Mouse (Mus musculus) G1E (cell line): ENCODE measurements around the gene Blm. TPM values are rescaled to one million over a fixed set of nuclear protein-coding genes. Genes with fewer than 3 reads are reported as not detected.

Experiments used
- ATAC-seq: 2 replicates; pipeline ENCODE4 v1.8.0; 2016; ENCODE audit warnings: mild to moderate bottlenecking; ENCODE audit not compliant: insufficient number of reproducible peaks, poor library complexity, low FRiP score, severe bottlenecking; ENCODE audit errors: extremely low read depth
- DNase-seq: peaks from one replicate; pipeline ENCODE4 v3.0.0; 2012; ENCODE audit warnings: low spot score
- H3K27me3 ChIP-seq: 2 replicates; pipeline ENCODE4 v1.6.1; 2012; ENCODE audit warnings: mild to moderate bottlenecking, low read length, inconsistent platforms; ENCODE audit not compliant: insufficient read depth
- H3K36me3 ChIP-seq: replicated peaks from 2 replicates; pipeline ENCODE3; 2012; ENCODE audit warnings: mild to moderate bottlenecking, inconsistent platforms
- H3K4me1 ChIP-seq: 2 replicates; pipeline ENCODE4 v1.6.1; 2012; ENCODE audit warnings: low read depth, low read length, inconsistent platforms, mixed read lengths; ENCODE audit not compliant: insufficient read depth
- H3K4me3 ChIP-seq: 2 replicates; pipeline ENCODE4 v1.5.1; 2012; ENCODE audit warnings: low read depth, mild to moderate bottlenecking, inconsistent platforms, low read length, moderate library complexity, mixed read lengths
- H3K9me3 ChIP-seq: replicated peaks from 2 replicates; pipeline ENCODE4 v1.6.1; 2012; ENCODE audit warnings: inconsistent platforms
- CTCF ChIP-seq: IDR thresholded peaks from 2 replicates; pipeline ENCODE4 v1.5.1; 2012; ENCODE audit warnings: low read depth, low read length, inconsistent platforms, mixed read lengths
- GATA1 ChIP-seq: IDR thresholded peaks from 2 replicates; pipeline ENCODE4 v1.6.1; 2012; ENCODE audit warnings: borderline replicate concordance, low read length, inconsistent platforms, mixed read lengths
- GATA2 ChIP-seq: IDR thresholded peaks from 2 replicates; pipeline ENCODE4 v1.6.1; 2012; ENCODE audit warnings: low read depth, low read length, inconsistent platforms, borderline replicate concordance
- POLR2AphosphoS5 ChIP-seq: IDR thresholded peaks from 2 replicates; pipeline ENCODE4 v1.6.1; 2012; ENCODE audit warnings: low read depth, low read length, inconsistent platforms; ENCODE audit not compliant: insufficient replicate concordance
- TAL1 ChIP-seq: conservative IDR thresholded peaks from 2 replicates; pipeline ENCODE4 v1.6.1; 2012; ENCODE audit warnings: low read depth, low read length, inconsistent platforms, mixed read lengths
- polyA plus RNA-seq: library from polyadenylated mRNA; stranded (reverse); fragments of >175 nt; gene quantifications from 2 replicates; pipeline ENCODE4 v1.2.3, GENCODE M21; 2012
- total RNA-seq, 2 experiments: library from RNA; stranded (forward) in 1 of 2; stranded (reverse) in 1 of 2; fragments of 200-1000 nt in 1 of 2; fragments of >200 nt in 1 of 2; fragmentation: Nextera tagmentation in 1 of 2; gene quantifications; 2 replicates each; pipeline ENCODE4 v1.2.3; 2014 to 2017

Blm gene
- total and polyA plus RNA-seq, 3 experiments = 89.2 to 198 (median 96.9) TPM

- Histone ChIP-seq H3K4me3 (no peak overlapping the region), H3K27me3 (peaks cover 35% of the 10 kb centered on the region), H3K36me3 (no peaks in the 10 kb centered on the region), H3K9me3 (no peaks in the 10 kb centered on the region), H3K4me1 (peaks cover 35% of the 10 kb centered on the region)
- no peak for ATAC-seq
- no peak for TF ChIP-seq POLR2AphosphoS5
- TF ChIP-seq GATA2 = no peak
- TF ChIP-seq TAL1 = no peak
- TF ChIP-seq GATA1 = no peak
- no peak for TF ChIP-seq CTCF
- DNase-seq = no peak
Observed at GRCm38 (mm10) chr7:80412279-80412678, 122.6 kb downstream of the Blm start.

- Histone ChIP-seq H3K9me3 (no peaks in the 10 kb centered on the region), H3K27me3 (peaks cover 45% of the 10 kb centered on the region), H3K36me3 (no peaks in the 10 kb centered on the region), H3K4me1 (peaks cover 35% of the 10 kb centered on the region), H3K4me3 (no peak overlapping the region)
- no peak for ATAC-seq
- DNase-seq = no peak
- TF ChIP-seq GATA1 = no peak
- TF ChIP-seq POLR2AphosphoS5 = no peak
- no peak for TF ChIP-seq TAL1
- no peak for TF ChIP-seq GATA2
- TF ChIP-seq CTCF = no peak
Observed at GRCm38 (mm10) chr7:80410380-80410779, 124.5 kb downstream of the Blm start.

- Histone ChIP-seq H3K4me3 (no peak overlapping the region), H3K9me3 (no peaks in the 10 kb centered on the region), H3K36me3 (no peaks in the 10 kb centered on the region), H3K4me1 (peaks cover 53% of the 10 kb centered on the region), H3K27me3 (peaks cover 42% of the 10 kb centered on the region)
- no peak for DNase-seq
- no peak for TF ChIP-seq POLR2AphosphoS5
- TF ChIP-seq GATA1 = no peak
- TF ChIP-seq TAL1 = no peak
- TF ChIP-seq GATA2 = no peak
- no peak for TF ChIP-seq CTCF
- no peak for ATAC-seq
Observed at GRCm38 (mm10) chr7:80407712-80408111, 127.2 kb downstream of the Blm start.

GRCm38 (mm10) chr7:80406186-80406585 lies 128.7 kb downstream of the Blm start:
- DNase-seq = no peak
- Histone ChIP-seq H3K9me3 (no peaks in the 10 kb centered on the region), H3K4me1 (peaks cover 56% of the 10 kb centered on the region), H3K27me3 (peaks cover 38% of the 10 kb centered on the region), H3K36me3 (no peaks in the 10 kb centered on the region), H3K4me3 (no peak overlapping the region)
- TF ChIP-seq POLR2AphosphoS5 (no peak), GATA1 (no peak), CTCF (no peak), TAL1 (no peak), GATA2 (no peak)
- ATAC-seq = no peak

GRCm38 (mm10) chr7:80405188-80405695 lies 129.7 kb downstream of the Blm start, which contains the start of gene Furin:
Furin (minus strand) TSS chr7:80405436.
- H3K9me3 ChIP-seq = no peaks in the 10 kb centered on the region
- DNase-seq (no peak), ATAC-seq (no peak)
- peaks cover 5% of the 10 kb centered on the region for H3K36me3 ChIP-seq
- H3K4me1 ChIP-seq = peaks cover 58% of the 10 kb centered on the region
- peak within 1 kb of the TSS; percentile 49; the same call in 1 of the 2 replicates for H3K4me3 ChIP-seq
- H3K27me3 ChIP-seq = peaks cover 38% of the 10 kb centered on the region
- TF ChIP-seq CTCF (no peak), GATA1 (no peak), POLR2AphosphoS5 (no peak), GATA2 (no peak), TAL1 (no peak)

Other genes with a start within 250 kb of the Blm start
- 188 and 229 TPM in 2 replicates for gene Prc1, start 240.7 kb downstream of the Blm start, total RNA-seq (2014; fragmentation: Nextera tagmentation)
- 158 and 161 TPM in 2 replicates for gene Prc1, start 240.7 kb downstream of the Blm start, total RNA-seq (2017)
- gene Prc1, start 240.7 kb downstream of the Blm start, polyA plus RNA-seq = 13.4 and 14.6 TPM in 2 replicates
- gene Rccd1, start 210.7 kb downstream of the Blm start, total RNA-seq (2014; fragmentation: Nextera tagmentation) = 22.7 and 25.8 TPM in 2 replicates
- gene Rccd1, start 210.7 kb downstream of the Blm start, total RNA-seq (2017) = 27.8 and 28.7 TPM in 2 replicates
- gene Rccd1, start 210.7 kb downstream of the Blm start, polyA plus RNA-seq = 12.5 and 14.3 TPM in 2 replicates
- 14.9 and 19.9 TPM in 2 replicates for gene Unc45a, start 194.1 kb downstream of the Blm start, total RNA-seq (2014; fragmentation: Nextera tagmentation)
- 24.1 and 27.1 TPM in 2 replicates for gene Unc45a, start 194.1 kb downstream of the Blm start, total RNA-seq (2017)
- 37.4 and 39.0 TPM in 2 replicates for gene Unc45a, start 194.1 kb downstream of the Blm start, polyA plus RNA-seq
- gene Hddc3, start 192.0 kb downstream of the Blm start, total RNA-seq (2014; fragmentation: Nextera tagmentation) = 64.8 and 66.3 TPM in 2 replicates
- gene Hddc3, start 192.0 kb downstream of the Blm start, total RNA-seq (2017) = 114 and 124 TPM in 2 replicates
- 48.9 and 55.0 TPM in 2 replicates for gene Hddc3, start 192.0 kb downstream of the Blm start, polyA plus RNA-seq
- gene Man2a2, start 163.7 kb downstream of the Blm start, total RNA-seq (2014; fragmentation: Nextera tagmentation) = 58.7 and 63.1 TPM in 2 replicates
- 49.3 and 57.3 TPM in 2 replicates for gene Man2a2, start 163.7 kb downstream of the Blm start, total RNA-seq (2017)
- gene Man2a2, start 163.7 kb downstream of the Blm start, polyA plus RNA-seq = 31.7 and 37.0 TPM in 2 replicates
- gene Fes, start 147.2 kb downstream of the Blm start, total RNA-seq (2014; fragmentation: Nextera tagmentation) = 1.5 and 2.7 TPM in 2 replicates
- 5.4 TPM in 2 replicates for gene Fes, start 147.2 kb downstream of the Blm start, total RNA-seq (2017)
- gene Fes, start 147.2 kb downstream of the Blm start, polyA plus RNA-seq = 3.4 and 4.9 TPM in 2 replicates
- gene Furin, start 129.7 kb downstream of the Blm start, total RNA-seq (2014; fragmentation: Nextera tagmentation) = 25.1 and 26.0 TPM in 2 replicates
- gene Furin, start 129.7 kb downstream of the Blm start, total RNA-seq (2017) = 16.2 and 21.3 TPM in 2 replicates
- gene Furin, start 129.7 kb downstream of the Blm start, polyA plus RNA-seq = 30.4 and 33.0 TPM in 2 replicates
- gene Crtc3, start 153.8 kb upstream of the Blm start, total RNA-seq (2014; fragmentation: Nextera tagmentation) = 71.9 and 98.5 TPM in 2 replicates
- 12.3 and 13.6 TPM in 2 replicates for gene Crtc3, start 153.8 kb upstream of the Blm start, total RNA-seq (2017)
- 25.6 and 34.4 TPM in 2 replicates for gene Crtc3, start 153.8 kb upstream of the Blm start, polyA plus RNA-seq